Mouse (Mus musculus) embryonic facial prominence, embryonic 13.5 days (tissue): ENCODE measurements around the gene Hfe2. TPM values are rescaled to one million over a fixed set of nuclear protein-coding genes. Genes with fewer than 3 reads are reported as not detected.
"Not testable (repeated sequence)": the region's sequence is repeated elsewhere in the genome, so short reads cannot be mapped to it uniquely, and the experiment has no call there.

ENCODE experiments used
- ATAC-seq: fragments of 200-750 bp; cut with Nextera tagmentation; 2 replicates; pipeline ENCODE4 v1.8.0; 2017; ENCODE audit warnings: low read depth; ENCODE audit not compliant: insufficient number of reproducible peaks, insufficient read depth, low FRiP score, low TSS enrichment
- H3K27ac ChIP-seq: fragments of 300-500 bp; sonication (generic); 2 replicates; pipeline ENCODE4 v1.5.1; 2015; ENCODE audit warnings: moderate library complexity, mild to moderate bottlenecking, inconsistent platforms
- H3K27me3 ChIP-seq: fragments of 300-500 bp; sonication (generic); 2 replicates; pipeline ENCODE4 v1.6.1; 2015; ENCODE audit warnings: mild to moderate bottlenecking, inconsistent platforms
- H3K36me3 ChIP-seq: fragments of 300-500 bp; sonication (generic); 2 replicates; pipeline ENCODE4 v1.6.1; 2015; ENCODE audit warnings: mild to moderate bottlenecking, inconsistent platforms
- H3K4me1 ChIP-seq: fragments of 300-500 bp; sonication (generic); 2 replicates; pipeline ENCODE4 v1.6.1; 2015; ENCODE audit warnings: inconsistent platforms
- H3K4me2 ChIP-seq: fragments of 300-500 bp; sonication (generic); 2 replicates; pipeline ENCODE4 v1.6.1; 2015; ENCODE audit warnings: moderate library complexity, mild to moderate bottlenecking, inconsistent platforms
- H3K4me3 ChIP-seq: fragments of 300-500 bp; sonication (generic); 2 replicates; pipeline ENCODE4 v1.5.1; 2015; ENCODE audit warnings: mild to moderate bottlenecking, inconsistent platforms
- H3K9ac ChIP-seq: fragments of 300-500 bp; sonication (generic); 2 replicates; pipeline ENCODE4 v1.6.1; 2015; ENCODE audit warnings: mild to moderate bottlenecking, inconsistent platforms
- H3K9me3 ChIP-seq: fragments of 300-500 bp; sonication (generic); 2 replicates; pipeline ENCODE4 v1.6.1; 2016; ENCODE audit warnings: inconsistent platforms
- WGBS: fragments of 180-500 bp; shearing (Covaris S2); methylation state at CpG from one replicate; pipeline ENCODE4 v1.1.7; 2015; ENCODE audit warnings: mixed read lengths; 5-methylcytosine and 5-hydroxymethylcytosine counted together
- polyA plus RNA-seq: library from polyadenylated mRNA; unstranded; fragments of >200 nt; fragmentation: Nextera tagmentation; extraction: Ambion mirVana; gene quantifications from 2 replicates; pipeline ENCODE4 v1.2.1, GENCODE M21; 2015

The Hfe2 gene
- polyA plus RNA-seq, 1 experiment from 2014 or later: 1.9 TPM

DNA sequence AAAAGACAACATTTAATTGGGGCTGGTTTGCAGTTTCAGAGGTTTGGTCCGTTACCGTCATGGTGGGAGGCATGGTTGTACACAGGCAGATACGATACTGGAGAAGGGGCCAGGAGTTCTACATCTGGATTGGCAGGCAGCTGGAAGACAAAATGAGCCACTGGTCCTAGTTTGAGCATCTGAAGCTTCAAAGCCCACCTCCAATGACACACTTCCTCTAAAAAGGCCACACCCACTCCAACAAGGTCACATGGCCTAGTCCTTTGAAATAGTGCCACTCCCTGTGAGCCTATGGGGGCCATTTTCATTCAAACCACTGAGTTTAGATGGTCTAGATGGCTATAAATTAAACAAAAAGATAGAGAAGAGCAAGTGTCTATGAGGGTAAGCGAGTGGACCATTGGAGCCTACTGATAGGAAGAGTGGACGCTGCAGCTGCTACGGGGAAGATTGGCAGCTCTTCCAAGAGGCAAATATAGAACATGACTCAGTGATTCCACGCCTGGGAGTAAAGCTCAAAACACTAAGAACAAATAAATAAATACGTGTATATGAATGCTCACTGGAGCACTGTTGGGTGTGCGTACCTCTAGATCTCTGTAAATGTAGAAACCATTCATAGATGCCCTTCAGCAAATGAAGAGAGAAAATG is 18.4 kb upstream of the Hfe2 start:
- no peak for ATAC-seq
- Histone ChIP-seq H3K27me3 (no peaks in the 10 kb centered on the region), H3K4me3 (no peak overlapping the region), H3K9ac (no peak overlapping the region), H3K4me2 (no peak overlapping the region), H3K27ac (no peak overlapping the region), H3K4me1 (peaks cover 3% of the 10 kb centered on the region; the same call in 1 of the 2 replicates), H3K9me3 (no peaks in the 10 kb centered on the region), H3K36me3 (no peaks in the 10 kb centered on the region)
- WGBS: 88% methylated on average over 9 of the region's 9 CpGs

DNA sequence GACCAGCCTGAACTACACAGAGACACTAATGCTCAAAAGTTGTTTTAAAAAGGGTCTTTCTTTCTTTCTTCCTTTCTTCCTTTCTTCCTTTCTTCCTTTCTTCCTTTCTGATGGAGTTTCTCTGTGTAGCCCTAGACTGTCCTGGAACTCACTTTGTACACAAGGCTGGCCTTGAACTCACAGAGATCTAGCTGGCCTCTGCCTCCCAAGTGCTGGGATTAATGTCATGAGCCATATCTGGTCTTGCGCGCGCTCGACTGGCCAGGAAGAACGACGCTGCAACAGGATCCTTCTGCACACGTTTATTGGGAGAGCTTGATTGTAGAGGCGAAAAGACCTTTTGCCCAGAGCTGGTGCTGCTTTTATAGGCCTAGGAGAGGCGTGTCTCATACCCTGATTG is 17.0 kb upstream of the Hfe2 start:
- not testable (repeated sequence) for H3K27me3 ChIP-seq, H3K27ac ChIP-seq, H3K4me2 ChIP-seq, H3K4me1 ChIP-seq, H3K9ac ChIP-seq, H3K36me3 ChIP-seq, H3K4me3 ChIP-seq, H3K9me3 ChIP-seq, ATAC-seq
- WGBS: 87% methylated on average over 8 of the region's 9 CpGs

DNA sequence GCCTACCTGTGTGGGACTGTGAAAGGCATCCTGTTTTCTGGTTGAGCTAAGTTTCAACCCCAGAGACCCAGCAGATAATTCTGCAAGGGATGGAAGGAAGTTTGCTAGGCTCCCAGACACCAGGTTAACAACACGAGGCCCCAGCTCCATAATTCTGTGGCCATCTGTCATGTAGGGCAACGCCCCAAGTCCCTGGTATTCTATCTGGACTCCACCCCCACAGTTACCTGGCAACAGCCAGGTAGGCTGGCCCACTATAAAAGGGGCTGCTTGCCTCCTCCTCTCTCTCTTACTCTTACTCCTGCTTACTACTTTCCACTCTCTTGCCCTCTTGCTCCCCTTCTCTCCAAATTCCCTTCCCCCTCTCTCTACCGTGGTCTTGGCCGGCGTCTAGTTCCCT is 4.8 kb upstream of the Hfe2 start:
- no peak overlapping the region for H3K4me3 ChIP-seq
- no peaks in the 10 kb centered on the region for H3K4me1 ChIP-seq
- no peaks in the 10 kb centered on the region for H3K36me3 ChIP-seq
- no peak overlapping the region for H3K4me2 ChIP-seq
- no peak for ATAC-seq
- no peak overlapping the region for H3K9ac ChIP-seq
- WGBS: 50% methylated on average over 5 of the region's 5 CpGs
- H3K27me3 ChIP-seq: peaks cover 6% of the 10 kb centered on the region
- no peak overlapping the region for H3K27ac ChIP-seq
- H3K9me3 ChIP-seq: no peaks in the 10 kb centered on the region

DNA sequence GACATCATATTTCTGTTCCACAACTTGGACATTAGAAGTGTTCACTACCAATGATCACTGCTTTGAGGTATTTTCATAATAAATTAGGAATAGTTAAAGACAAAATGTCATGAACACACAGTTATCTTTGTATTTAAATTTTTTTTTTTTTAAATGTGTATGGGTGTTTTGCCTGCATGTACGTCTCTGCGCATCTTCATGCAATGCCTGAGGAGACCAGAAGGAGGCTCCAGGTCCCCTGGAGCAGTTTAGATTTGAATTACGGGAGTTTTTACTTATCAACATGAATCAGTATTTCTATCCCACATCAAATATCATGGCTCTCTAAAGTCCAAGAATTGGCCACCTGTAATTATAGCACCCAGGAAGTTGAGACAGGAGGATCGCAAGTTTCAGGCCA is 2.8 kb upstream of the Hfe2 start:
- Histone ChIP-seq H3K4me3 (no peak overlapping the region), H3K27ac (no peak overlapping the region), H3K9ac (no peak overlapping the region), H3K9me3 (no peaks in the 10 kb centered on the region), H3K27me3 (peaks cover 25% of the 10 kb centered on the region), H3K4me2 (no peak overlapping the region), H3K4me1 (peaks cover 6% of the 10 kb centered on the region), H3K36me3 (no peaks in the 10 kb centered on the region)
- 64% methylated on average over 4 of the region's 4 CpGs for WGBS
- ATAC-seq: no peak

DNA sequence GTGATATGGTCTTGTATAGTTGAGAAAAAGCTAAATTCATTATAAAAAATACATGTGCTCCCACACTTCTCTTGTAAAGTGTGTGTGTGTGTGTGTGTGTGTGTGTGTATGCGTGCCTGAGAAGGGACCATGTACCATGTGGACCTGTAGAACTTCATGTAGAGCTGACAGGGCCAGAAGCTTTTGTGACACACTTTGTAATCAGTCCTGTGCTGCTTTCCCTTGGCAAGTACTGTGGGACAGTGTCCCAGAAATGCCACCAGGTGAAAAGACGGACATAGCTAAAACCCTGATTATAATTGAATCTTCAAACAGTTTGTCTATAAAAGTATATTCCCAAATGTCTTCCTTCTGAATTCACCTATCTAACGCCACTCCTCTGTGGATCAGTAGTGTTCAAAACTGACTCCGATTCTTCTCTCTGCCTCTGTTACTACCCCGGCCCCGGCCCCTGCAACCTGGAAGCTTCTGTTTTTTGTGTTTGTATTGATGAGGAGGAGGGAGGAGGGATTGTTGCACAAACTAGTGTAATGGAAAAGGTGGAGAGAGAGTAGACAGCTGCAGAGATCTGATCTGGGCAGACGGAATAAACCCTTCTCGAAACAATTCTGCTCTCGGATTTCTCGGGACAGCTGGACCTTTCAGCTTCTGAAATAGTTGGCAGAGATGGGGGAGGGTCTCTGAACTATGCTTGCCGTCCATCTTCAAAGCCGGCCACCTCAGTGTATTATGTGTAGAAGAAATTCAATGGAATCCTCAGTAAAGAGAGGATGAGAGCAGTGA is 753 bp upstream of the Hfe2 start:
- Histone ChIP-seq H3K4me1 (peaks cover 10% of the 10 kb centered on the region), H3K4me2 (no peak overlapping the region), H3K9me3 (no peaks in the 10 kb centered on the region), H3K4me3 (no peak overlapping the region), H3K36me3 (no peaks in the 10 kb centered on the region), H3K9ac (no peak overlapping the region), H3K27me3 (peaks cover 46% of the 10 kb centered on the region), H3K27ac (no peak overlapping the region)
- no peak for ATAC-seq
- WGBS: 61% methylated on average over 12 of the region's 12 CpGs

DNA sequence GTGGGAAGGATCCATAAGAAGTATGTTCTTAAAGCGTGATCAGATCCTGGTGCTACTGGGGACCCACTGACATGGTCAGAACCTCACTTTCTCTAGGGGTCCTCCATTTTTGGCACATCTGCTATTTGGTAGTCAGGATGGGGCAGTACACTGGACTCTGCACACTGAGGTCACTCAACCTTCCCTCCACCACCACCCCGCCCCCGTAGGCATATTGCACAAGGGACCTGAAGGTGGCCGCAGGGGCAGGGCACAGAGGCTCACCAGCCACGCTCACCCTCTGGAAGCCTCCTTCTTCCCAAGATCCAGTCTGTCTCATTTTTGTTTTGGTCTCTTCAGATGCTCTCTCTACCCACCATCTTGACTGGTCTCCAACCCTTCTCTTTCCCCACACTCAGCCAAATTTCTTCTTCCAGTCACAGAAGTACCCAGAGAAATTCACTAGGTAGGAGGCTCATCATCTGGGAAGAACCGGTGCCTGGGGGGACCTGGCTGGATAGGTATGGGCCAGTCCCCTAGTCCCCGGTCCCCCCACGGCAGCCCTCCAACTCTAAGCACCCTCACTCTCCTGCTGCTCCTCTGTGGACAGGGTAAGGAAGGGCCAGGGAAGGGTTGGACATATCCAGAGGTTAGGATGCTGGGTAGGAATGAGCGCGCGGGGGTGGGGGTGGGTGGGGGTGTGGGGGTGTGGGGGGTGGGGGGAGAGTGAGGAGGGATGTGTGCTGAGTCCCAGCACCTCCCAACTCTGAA is 1.2 kb downstream of the Hfe2 start:
- Histone ChIP-seq H3K4me3 (no peak overlapping the region), H3K9ac (no peak overlapping the region), H3K4me1 (peaks cover 10% of the 10 kb centered on the region), H3K9me3 (no peaks in the 10 kb centered on the region), H3K27me3 (peaks cover 46% of the 10 kb centered on the region), H3K36me3 (no peaks in the 10 kb centered on the region), H3K27ac (no peak overlapping the region), H3K4me2 (peak overlapping the region; percentile 75)
- 72% methylated on average over 11 of the region's 11 CpGs for WGBS
- no peak for ATAC-seq

DNA sequence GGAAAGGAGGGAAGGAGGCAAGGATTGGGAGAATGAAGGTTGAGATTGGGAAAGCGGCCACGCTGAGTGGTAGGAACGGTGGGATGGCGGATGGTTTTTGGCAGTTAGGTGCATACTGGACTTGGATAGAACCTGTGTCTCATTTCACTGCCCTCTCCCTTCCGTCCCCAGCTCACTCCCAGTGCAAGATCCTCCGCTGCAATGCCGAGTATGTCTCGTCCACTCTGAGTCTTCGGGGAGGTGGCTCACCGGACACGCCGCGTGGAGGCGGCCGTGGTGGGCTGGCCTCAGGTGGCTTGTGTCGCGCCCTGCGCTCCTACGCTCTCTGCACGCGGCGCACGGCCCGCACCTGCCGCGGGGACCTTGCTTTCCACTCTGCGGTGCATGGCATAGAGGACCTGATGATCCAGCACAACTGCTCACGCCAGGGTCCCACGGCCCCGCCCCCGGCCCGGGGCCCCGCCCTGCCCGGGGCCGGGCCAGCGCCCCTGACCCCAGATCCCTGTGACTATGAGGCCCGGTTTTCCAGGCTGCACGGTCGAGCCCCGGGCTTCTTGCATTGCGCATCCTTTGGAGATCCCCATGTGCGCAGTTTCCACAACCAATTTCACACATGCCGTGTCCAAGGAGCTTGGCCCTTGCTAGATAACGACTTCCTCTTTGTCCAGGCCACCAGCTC is 2.0 kb downstream of the Hfe2 start:
- no peak for ATAC-seq
- WGBS: 4% methylated on average over 44 of the region's 44 CpGs
- H3K4me1 ChIP-seq: peaks cover 10% of the 10 kb centered on the region
- H3K36me3 ChIP-seq: no peaks in the 10 kb centered on the region
- peaks cover 46% of the 10 kb centered on the region for H3K27me3 ChIP-seq
- H3K4me3 ChIP-seq: peak overlapping the region; percentile 49
- peak overlapping the region; percentile 75 for H3K4me2 ChIP-seq
- no peak overlapping the region for H3K27ac ChIP-seq
- H3K9me3 ChIP-seq: no peaks in the 10 kb centered on the region
- peak overlapping the region; percentile 62 for H3K9ac ChIP-seq

DNA sequence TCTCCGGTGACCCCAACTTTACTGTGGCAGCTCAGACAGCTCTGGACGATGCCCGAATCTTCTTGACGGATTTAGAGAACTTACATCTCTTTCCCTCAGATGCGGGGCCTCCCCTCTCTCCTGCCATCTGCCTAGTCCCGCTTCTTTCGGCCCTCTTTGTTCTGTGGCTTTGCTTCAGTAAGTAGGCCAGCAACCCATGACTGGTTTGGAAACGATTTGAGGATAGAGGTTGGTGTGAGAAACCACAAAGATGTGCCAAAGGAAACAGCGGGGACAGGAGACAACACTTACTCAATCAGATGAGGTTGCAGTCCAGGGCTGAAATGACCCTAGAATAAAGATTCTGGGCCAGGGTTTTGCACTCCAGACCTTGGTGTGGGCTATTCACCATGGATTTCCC is 3.5 kb downstream of the Hfe2 start:
- Histone ChIP-seq H3K4me3 (no peak overlapping the region), H3K27me3 (peaks cover 46% of the 10 kb centered on the region), H3K27ac (no peak overlapping the region), H3K4me1 (peaks cover 10% of the 10 kb centered on the region), H3K4me2 (no peak overlapping the region), H3K9me3 (no peaks in the 10 kb centered on the region), H3K36me3 (no peaks in the 10 kb centered on the region), H3K9ac (no peak overlapping the region)
- no peak for ATAC-seq
- 58% methylated on average over 9 of the region's 9 CpGs for WGBS

DNA sequence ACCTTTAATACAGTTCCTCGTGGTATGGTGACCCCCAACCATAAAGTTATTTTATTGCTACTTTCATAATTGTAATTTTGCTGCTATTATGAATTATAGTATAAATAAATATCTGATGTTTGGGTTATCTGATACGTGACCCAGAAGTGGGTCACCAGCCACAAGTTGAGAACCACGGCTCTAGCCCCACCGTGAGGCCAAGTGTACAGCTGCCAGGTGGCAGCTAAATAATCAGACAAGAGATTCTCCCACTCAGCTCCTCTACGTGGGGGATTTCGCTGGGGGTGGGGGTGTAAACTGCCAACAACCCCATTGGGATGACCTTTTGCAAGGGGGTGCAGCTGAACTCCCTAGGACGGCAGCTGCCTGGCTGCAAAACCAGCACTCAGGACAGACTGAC is 7.1 kb downstream of the Hfe2 start:
- no peak overlapping the region for H3K4me2 ChIP-seq
- no peak for ATAC-seq
- 60% methylated on average over 7 of the region's 7 CpGs for WGBS

DNA sequence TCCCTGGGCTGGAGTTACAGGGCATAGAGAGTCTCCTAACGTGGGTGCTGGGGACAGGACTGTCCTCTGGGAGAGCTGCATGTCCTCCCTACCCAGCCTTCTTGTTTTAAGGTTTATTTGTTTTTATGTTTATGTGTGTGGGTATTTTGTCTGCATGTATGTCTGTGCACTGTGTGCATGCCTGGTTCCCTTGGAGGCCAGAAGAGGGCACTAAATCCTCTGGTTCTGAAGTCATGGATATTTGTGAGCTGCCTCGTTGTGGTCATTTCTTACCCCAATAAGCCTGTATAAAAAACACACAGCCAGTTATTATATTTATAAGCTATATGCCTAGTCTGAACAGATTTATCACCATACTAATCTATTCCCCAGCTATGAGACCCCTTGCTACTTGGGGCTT is 9.3 kb downstream of the Hfe2 start:
- Histone ChIP-seq H3K4me3 (no peak overlapping the region), H3K4me1 (no peaks in the 10 kb centered on the region), H3K9ac (no peak overlapping the region), H3K9me3 (no peaks in the 10 kb centered on the region), H3K27me3 (no peaks in the 10 kb centered on the region; the same call in 1 of the 2 replicates), H3K27ac (no peak overlapping the region), H3K36me3 (no peaks in the 10 kb centered on the region), H3K4me2 (no peak overlapping the region)
- WGBS: 48% methylated on average over 2 of the region's 2 CpGs
- no peak for ATAC-seq

More for the DNA sequence above, 7.1 kb downstream of the Hfe2 start:
- Histone ChIP-seq H3K9me3 (no peaks in the 10 kb centered on the region), H3K4me1 (peaks cover 5% of the 10 kb centered on the region), H3K27me3 (peaks cover 22% of the 10 kb centered on the region), H3K4me3 (no peak overlapping the region), H3K27ac (no peak overlapping the region), H3K9ac (no peak overlapping the region), H3K36me3 (no peaks in the 10 kb centered on the region)

DNA sequence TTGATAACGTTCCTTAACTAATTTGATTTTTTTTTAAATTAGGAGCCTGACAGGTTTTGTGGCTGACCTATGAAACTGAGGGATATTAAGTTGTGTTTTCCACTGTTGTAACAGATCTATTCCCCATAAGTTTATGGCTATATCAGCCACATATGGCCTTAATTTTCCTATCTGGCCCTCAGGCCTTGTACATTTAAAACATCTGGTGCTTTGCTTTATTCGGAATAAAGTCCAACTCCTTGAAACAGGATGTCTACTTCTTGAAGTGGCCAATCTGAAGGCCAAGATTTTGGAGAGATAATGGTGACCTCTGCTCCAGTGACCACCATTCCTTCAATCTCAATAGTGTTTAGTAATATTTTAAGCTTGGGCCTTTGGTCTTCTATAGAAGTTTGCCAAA is 14.3 kb downstream of the Hfe2 start:
- Histone ChIP-seq H3K4me3 (no peak overlapping the region), H3K27me3 (no peaks in the 10 kb centered on the region; the same call in 1 of the 2 replicates), H3K4me1 (0 out of 2 replicates have a peak, but pooled peaks cover 4% of the 10 kb centered on the region), H3K27ac (no peak overlapping the region), H3K9ac (no peak overlapping the region), H3K4me2 (no peak overlapping the region), H3K9me3 (no peaks in the 10 kb centered on the region), H3K36me3 (no peaks in the 10 kb centered on the region)
- WGBS: 28% methylated on average over 2 of the region's 2 CpGs
- ATAC-seq: no peak
